ENCODE assay signal across 8 mouse cellular contexts in genomic region chr12:11266282-11266985, GRCm38 (mm10). TPM values are rescaled to one million over a fixed set of nuclear protein-coding genes. Genes with fewer than 3 reads are reported as not detected.
DNase-seq lines count a peak whose midpoint lies in the region; ATAC-seq and TF ChIP-seq lines count a peak whose summit lies in the region.

No protein-coding gene starts in this region.

- POLR2A ChIA-PET in Patski (lab: Charles Lee), result interaction anchor here (1.4 kb wide), 1 partner anchor 17 kb away, joined by 3 read pairs; no protein-coding TSS in a partner anchor

- peak overlapping the region; percentile 96 for H3K27ac ChIP-seq in kidney, postnatal 0 days
- H3K27ac ChIP-seq in hindbrain, embryonic 13.5 days, result peak overlapping the region; percentile 94
- peak overlapping the region; percentile 96 for H3K27ac ChIP-seq in lung, embryonic 15.5 days

- H3K36me3 ChIP-seq in kidney, postnatal 0 days (ENCODE audit: insufficient read depth, low read length), result no peaks in the 10 kb centered on the region
- peaks cover 37% of the 10 kb centered on the region for H3K36me3 ChIP-seq in erythroblast, embryonic 14.5 days (ENCODE audit: control insufficient read depth)
- H3K36me3 ChIP-seq in hindbrain, embryonic 13.5 days, result no peaks in the 10 kb centered on the region
- no peaks in the 10 kb centered on the region for H3K36me3 ChIP-seq in lung, embryonic 15.5 days

- peak; percentile 67 for ATAC-seq in kidney, postnatal 0 days (replicated peaks; ENCODE audit: low FRiP score, low read depth)
- ATAC-seq in Patski, result peak; percentile 48
- ATAC-seq in hindbrain, embryonic 13.5 days (ENCODE audit: low FRiP score), result peak; percentile 70
- ATAC-seq in lung, embryonic 15.5 days (ENCODE audit: borderline replicate concordance, extremely low read depth, low FRiP score, low TSS enrichment), result peak; percentile 72

- H3K4me3 ChIP-seq in kidney, postnatal 0 days (replicated peaks; ENCODE audit: low read depth, low read length), result peak overlapping the region; percentile 85
- H3K4me3 ChIP-seq in erythroblast, embryonic 14.5 days (replicated peaks), result peak overlapping the region; percentile 98
- peak overlapping the region; percentile 88 for H3K4me3 ChIP-seq in hindbrain, embryonic 13.5 days
- peak overlapping the region; percentile 92 for H3K4me3 ChIP-seq in lung, embryonic 15.5 days

- H3K9me3 ChIP-seq in kidney, postnatal 0 days (replicated peaks; ENCODE audit: low read length), result no peaks in the 10 kb centered on the region
- no peaks in the 10 kb centered on the region for H3K9me3 ChIP-seq in erythroblast, embryonic 14.5 days (ENCODE audit: control insufficient read depth, low read length)
- no peaks in the 10 kb centered on the region for H3K9me3 ChIP-seq in hindbrain, embryonic 13.5 days
- H3K9me3 ChIP-seq in lung, embryonic 15.5 days, result no peaks in the 10 kb centered on the region

- peak overlapping the region; percentile 97 for H3K4me2 ChIP-seq in kidney, postnatal 0 days (ENCODE audit: low read length)
- H3K4me2 ChIP-seq in hindbrain, embryonic 13.5 days, result peak overlapping the region; percentile 92
- H3K4me2 ChIP-seq in lung, embryonic 15.5 days, result peak overlapping the region; percentile 60

- H3K9ac ChIP-seq in kidney, postnatal 0 days (ENCODE audit: low read depth, low read length), result peak overlapping the region; percentile 95
- peak overlapping the region; percentile 92 for H3K9ac ChIP-seq in hindbrain, embryonic 13.5 days
- peak overlapping the region; percentile 98 for H3K9ac ChIP-seq in lung, embryonic 15.5 days

- H3K27me3 ChIP-seq in kidney, postnatal 0 days (ENCODE audit: insufficient read depth, low read length), result no peaks in the 10 kb centered on the region
- no peaks in the 10 kb centered on the region for H3K27me3 ChIP-seq in Patski
- no peaks in the 10 kb centered on the region for H3K27me3 ChIP-seq in erythroblast, embryonic 14.5 days (ENCODE audit: control insufficient read depth)
- no peaks in the 10 kb centered on the region for H3K27me3 ChIP-seq in hindbrain, embryonic 13.5 days
- no peaks in the 10 kb centered on the region for H3K27me3 ChIP-seq in lung, embryonic 15.5 days

- in situ Hi-C loops in Patski (cut with MboI; ENCODE audit: low pct_unique_long_range_greater_than_20kb), result no loop called here

- CTCF ChIA-PET in Patski (lab: Charles Lee), result interaction anchor here (0.9 to 2.3 kb wide), 4 partner anchors 10 to 70 kb away, joined by 3 to 11 read pairs (median 3); no protein-coding TSS in a partner anchor

- whole genome bisulfite sequencing in kidney, postnatal 0 days, result under 1% methylated on average over 51 of the region's 51 CpGs
- under 1% methylated on average over 50 of the region's 51 CpGs for WGBS in hindbrain, embryonic 13.5 days
- under 1% methylated on average over 49 of the region's 51 CpGs for WGBS in lung, embryonic 15.5 days

- DNase-seq in kidney, postnatal 0 days (ENCODE audit: low spot score), result peak; percentile 44
- DNase-seq in kidney, adult 11 months, result no peak
- DNase-seq in Patski (ENCODE audit: low read depth, low spot score), result no peak
- peak; percentile 26 to 40 for DNase-seq in right cerebral cortex, adult 2 months (ENCODE audit: low spot score in 2 of 2)
- no peak for DNase-seq in left cerebral cortex, adult 8-10 months (ENCODE audit: low spot score in 2 of 2)

- TF ChIP-seq CTCF in kidney, postnatal 0 days (IDR thresholded peaks at IDR 0.05; ENCODE audit: low read depth), result no peak
- no peak for TF ChIP-seq CTCF in Patski (IDR thresholded peaks at IDR 0.05)

- H3K4me1 ChIP-seq in kidney, postnatal 0 days (replicated peaks; ENCODE audit: insufficient read depth, low read length), result peaks cover 7% of the 10 kb centered on the region
- peaks cover 44% of the 10 kb centered on the region for H3K4me1 ChIP-seq in erythroblast, embryonic 14.5 days (ENCODE audit: control insufficient read depth)
- H3K4me1 ChIP-seq in hindbrain, embryonic 13.5 days (replicated peaks), result peaks cover 32% of the 10 kb centered on the region
- H3K4me1 ChIP-seq in lung, embryonic 15.5 days, result peaks cover 23% of the 10 kb centered on the region

RNA-seq across cellular contexts. Expression of gene Smc6, which starts 0.7 kb away (rescaled TPM):
- 126 TPM in 2 replicates for polyA plus RNA-seq in kidney, postnatal 0 days (2015; fragmentation: Nextera tagmentation; extraction: Ambion mirVana)
- polyA plus RNA-seq in Patski (2021), result 59.8 TPM
- 3.6 and 4.8 TPM in 2 replicates for polyA plus RNA-seq in erythroblast, embryonic 14.5 days (2012)
- polyA plus RNA-seq in hindbrain, embryonic 13.5 days (2015; fragmentation: Nextera tagmentation; extraction: Ambion mirVana), result 117 and 125 TPM in 2 replicates
- 153 and 155 TPM in 2 replicates for polyA plus RNA-seq in lung, embryonic 15.5 days (2015; fragmentation: Nextera tagmentation; extraction: Ambion mirVana)
- total RNA-seq in left cerebral cortex, adult 8-10 months (2022), result 10 to 100 TPM; 28.5 to 37.1 (median 32.3) TPM

RNA-seq across cellular contexts. Expression of gene Gen1, which starts 0.8 kb away (rescaled TPM):
- polyA plus RNA-seq in kidney, postnatal 0 days (2015; fragmentation: Nextera tagmentation; extraction: Ambion mirVana), result 3.1 and 3.5 TPM in 2 replicates
- 4.4 TPM for polyA plus RNA-seq in Patski (2021)
- polyA plus RNA-seq in erythroblast, embryonic 14.5 days (2012), result 0.87 and 1.1 TPM in 2 replicates
- polyA plus RNA-seq in hindbrain, embryonic 13.5 days (2015; fragmentation: Nextera tagmentation; extraction: Ambion mirVana), result 2.6 and 3.1 TPM in 2 replicates
- 11.7 and 11.9 TPM in 2 replicates for polyA plus RNA-seq in lung, embryonic 15.5 days (2015; fragmentation: Nextera tagmentation; extraction: Ambion mirVana)
- total RNA-seq in left cerebral cortex, adult 8-10 months (2022), result 1 to 10 TPM; 1.5 to 2.0 (median 1.8) TPM

RNA-seq across cellular contexts. Expression of gene Msgn1, which starts 57.7 kb away (rescaled TPM):
- not detected in 2 replicates for polyA plus RNA-seq in kidney, postnatal 0 days (2015; fragmentation: Nextera tagmentation; extraction: Ambion mirVana)
- polyA plus RNA-seq in Patski (2021), result not detected
- not detected in 2 replicates for polyA plus RNA-seq in erythroblast, embryonic 14.5 days (2012)
- polyA plus RNA-seq in hindbrain, embryonic 13.5 days (2015; fragmentation: Nextera tagmentation; extraction: Ambion mirVana), result not detected in 2 replicates
- not detected in 2 replicates for polyA plus RNA-seq in lung, embryonic 15.5 days (2015; fragmentation: Nextera tagmentation; extraction: Ambion mirVana)
- not detected for total RNA-seq in left cerebral cortex, adult 8-10 months (2022)

Comparison
In these comparisons a context has a peak if more than half of its experiments do, and no peak if none do; other contexts are left out.
1. DNase-seq: peak in kidney, postnatal 0 days (single experiment) and right cerebral cortex, adult 2 months (2 of 2); none in kidney, adult 11 months (single experiment), Patski (single experiment) and left cerebral cortex, adult 8-10 months (0 of 2).
2. RNA of gene Smc6, which starts 0.7 kb away (polyA plus RNA-seq): 153 to 155 TPM in lung, embryonic 15.5 days, 126 TPM in kidney, postnatal 0 days, 117 to 125 TPM in hindbrain, embryonic 13.5 days and 59.8 TPM in Patski (single experiment); 3.6 to 4.8 TPM in erythroblast, embryonic 14.5 days; every median in the first group is over 10 times any median in the second.
3. Peak in every context shown above with its lines, with median percentiles within 50 percentile points of each other: ATAC-seq, H3K27ac ChIP-seq, H3K4me2 ChIP-seq, H3K4me3 ChIP-seq and H3K9ac ChIP-seq.